In genomic region chr7:109221716-109222110, GRCm38 (mm10) we compare ENCODE assay signal across 12 mouse cellular contexts. TPM values are rescaled to one million over a fixed set of nuclear protein-coding genes. Genes with fewer than 3 reads are reported as not detected.
DNase-seq lines count a peak whose midpoint lies in the region; ATAC-seq and TF ChIP-seq lines count a peak whose summit lies in the region.
"Had no signal": no experiment of that assay in that cellular context is flagged by ENCODE, and none has a peak within 500 bp of the region (broad histone marks: within the 10 kb centered on the region; RNA-seq: fewer than 3 reads in every experiment).

No protein-coding gene starts in this region.

- H3K27me3 ChIP-seq in E14TG2a.4 (ENCODE audit: insufficient read depth, low read length) = peaks cover 51% of the 10 kb centered on the region
- no peaks in the 10 kb centered on the region for H3K27me3 ChIP-seq in liver, embryonic 12.5 days (replicated peaks)

- no peak overlapping the region for H3K27ac ChIP-seq in liver, embryonic 12.5 days
- H3K27ac ChIP-seq: left cerebral cortex, adult 2 months had no signal

- H3K36me3 ChIP-seq in E14TG2a.4 (ENCODE audit: insufficient read depth, low read length) = no peaks in the 10 kb centered on the region
- no peaks in the 10 kb centered on the region for H3K36me3 ChIP-seq in liver, embryonic 12.5 days

- DNase-seq in kidney, postnatal 10 days = peak; percentile 17
- DNase-seq in kidney, adult 11 months = no peak
- peak; percentile 29 for DNase-seq in ZHBTc4 (ENCODE audit: low read depth, low spot score)
- peak; percentile 30 for DNase-seq in lung, postnatal 36 days
- no peak for DNase-seq in cerebellum, adult 9-11 months
- DNase-seq: gastrocnemius, postnatal 25 days; heart, postnatal 36 days; right cerebral cortex, postnatal 25 days had no signal

- H3K4me2 ChIP-seq in liver, embryonic 12.5 days = no peak overlapping the region
- H3K4me2 ChIP-seq: heart, embryonic 11.5 days had no signal

- no peaks in the 10 kb centered on the region for H3K9me3 ChIP-seq in E14TG2a.4 (ENCODE audit: low read length)
- H3K9me3 ChIP-seq in liver, embryonic 12.5 days (replicated peaks) = no peaks in the 10 kb centered on the region

- peak overlapping the region; percentile 57 for H3K4me3 ChIP-seq in E14TG2a.4 (replicated peaks; ENCODE audit: low read length)
- H3K4me3 ChIP-seq in liver, embryonic 12.5 days = no peak overlapping the region
- H3K4me3 ChIP-seq: left cerebral cortex, adult 2 months had no signal

- no peak for TF ChIP-seq CTCF in E14TG2a.4 (conservative IDR thresholded peaks at IDR 0.05; ENCODE audit: low read length)

- H3K9ac ChIP-seq in liver, embryonic 12.5 days = no peak overlapping the region

- no peak for ATAC-seq in liver, embryonic 12.5 days

- peaks cover 7% of the 10 kb centered on the region; the same call in 1 of the 2 replicates for H3K4me1 ChIP-seq in E14TG2a.4 (replicated peaks; ENCODE audit: low read depth, low read length)
- no peaks in the 10 kb centered on the region for H3K4me1 ChIP-seq in liver, embryonic 12.5 days

- WGBS in liver, embryonic 12.5 days (ENCODE audit: insufficient replicate concordance) = 77% methylated on average over 15 of the region's 15 CpGs

RNA-seq across cellular contexts. Expression of gene Lmo1, which starts 46.7 kb away (rescaled TPM):
- polyA plus RNA-seq in liver, embryonic 12.5 days (2016; fragmentation: Nextera tagmentation; extraction: Ambion mirVana) = 1.7 and 1.8 TPM in 2 replicates

Comparison
In these comparisons a context has a peak if more than half of its experiments do, and no peak if none do; other contexts are left out.
1. DNase-seq: peak in kidney, postnatal 10 days (single experiment), ZHBTc4 (single experiment) and lung, postnatal 36 days (single experiment); none in kidney, adult 11 months (single experiment) and cerebellum, adult 9-11 months (single experiment).